Mouse (Mus musculus) midbrain, embryonic 10.5 days (tissue): Measurements from ENCODE around the gene B2m. TPM values are rescaled to one million over a fixed set of nuclear protein-coding genes. Genes with fewer than 3 reads are reported as not detected.

ENCODE experiments used
- DNase-seq: peaks from one replicate; pipeline ENCODE4 v3.0.0-alpha.2; 2017; ENCODE audit warnings: low spot score
- H3K27ac ChIP-seq: fragments of 300-500 bp; sonication (generic); replicated peaks from 2 replicates; pipeline ENCODE4 v1.5.1; 2016; ENCODE audit warnings: mild to moderate bottlenecking
- H3K27me3 ChIP-seq: fragments of 300-500 bp; sonication (generic); 2 replicates; pipeline ENCODE4 v1.6.1; 2016; ENCODE audit warnings: low read depth, mild to moderate bottlenecking; ENCODE audit not compliant: poor library complexity, severe bottlenecking
- H3K36me3 ChIP-seq: fragments of 300-500 bp; sonication (generic); 2 replicates; pipeline ENCODE4 v1.6.1; 2016; ENCODE audit warnings: mild to moderate bottlenecking, moderate library complexity
- H3K4me1 ChIP-seq: fragments of 300-500 bp; sonication (generic); 2 replicates; pipeline ENCODE4 v1.6.1; 2016
- H3K4me3 ChIP-seq: fragments of 300-500 bp; sonication (generic); 2 replicates; pipeline ENCODE4 v1.5.1; 2016; ENCODE audit warnings: mild to moderate bottlenecking, moderate library complexity
- H3K9me3 ChIP-seq: fragments of 300-500 bp; sonication (generic); replicated peaks from 2 replicates; pipeline ENCODE4 v1.6.1; 2016; ENCODE audit warnings: mild to moderate bottlenecking
- WGBS: fragments of 180-500 bp; shearing (Covaris S2); methylation state at CpG from one replicate; pipeline ENCODE4 v1.1.7; 2016; 5-methylcytosine and 5-hydroxymethylcytosine counted together
- polyA plus RNA-seq: library from polyadenylated mRNA; unstranded; fragments of >200 nt; fragmentation: Nextera tagmentation; extraction: Ambion mirVana; gene quantifications from 2 replicates; pipeline ENCODE4 v1.2.1, GENCODE M21; 2016

Gene B2m
- polyA plus RNA-seq, 1 experiment from 2014 or later: 101 TPM

DNA sequence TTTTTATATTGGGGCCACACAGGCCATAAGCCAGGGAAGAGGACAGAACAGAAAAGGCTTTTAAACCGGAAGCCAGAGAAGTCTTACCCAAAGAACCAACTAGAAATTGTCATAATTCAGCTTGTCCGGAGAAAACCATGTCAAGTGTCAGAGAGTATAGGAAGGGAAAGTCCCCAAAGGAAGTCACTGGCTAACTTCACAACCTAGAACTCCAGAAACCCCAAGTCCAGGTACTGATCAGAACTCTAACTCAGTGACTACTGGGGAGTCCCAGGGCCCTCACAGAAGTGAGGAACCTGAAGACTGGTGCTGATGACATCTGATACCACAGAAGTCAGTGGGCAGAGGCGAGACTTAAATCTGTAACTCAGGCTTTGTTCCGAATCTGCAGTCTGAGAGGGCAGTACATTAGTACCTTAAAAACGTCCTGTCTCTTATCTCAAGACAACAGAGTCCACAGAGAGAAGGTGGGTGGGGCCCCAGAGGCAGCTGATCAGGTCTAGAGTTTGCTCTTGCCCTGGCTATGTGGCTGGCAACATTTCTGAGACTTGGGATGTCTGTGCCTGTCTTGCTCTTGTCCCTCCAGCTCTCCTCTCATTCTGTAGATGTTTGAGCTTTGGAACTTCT lies 9.5 kb upstream of the B2m start:
- no peak for DNase-seq
- no peaks in the 10 kb centered on the region for H3K27me3 ChIP-seq
- H3K9me3 ChIP-seq: no peaks in the 10 kb centered on the region
- H3K27ac ChIP-seq: no peak overlapping the region
- 63% methylated on average over 5 of the region's 5 CpGs for WGBS
- no peaks in the 10 kb centered on the region for H3K4me1 ChIP-seq
- no peaks in the 10 kb centered on the region for H3K36me3 ChIP-seq
- H3K4me3 ChIP-seq: no peak overlapping the region

GRCm38 (mm10) chr2:122140815-122141214 lies 6.7 kb upstream of the B2m start:
- H3K36me3 ChIP-seq: no peaks in the 10 kb centered on the region
- H3K27ac ChIP-seq: no peak overlapping the region
- 84% methylated on average over 2 of the region's 2 CpGs for WGBS
- H3K4me3 ChIP-seq: no peak overlapping the region
- H3K27me3 ChIP-seq: no peaks in the 10 kb centered on the region
- H3K9me3 ChIP-seq: no peaks in the 10 kb centered on the region
- no peaks in the 10 kb centered on the region for H3K4me1 ChIP-seq
- no peak for DNase-seq

- DNase-seq: no peak
- Histone ChIP-seq H3K36me3 (no peaks in the 10 kb centered on the region), H3K27me3 (no peaks in the 10 kb centered on the region), H3K9me3 (no peaks in the 10 kb centered on the region), H3K27ac (no peak overlapping the region), H3K4me1 (no peaks in the 10 kb centered on the region), H3K4me3 (no peak overlapping the region)
- WGBS: 72% methylated on average over 5 of the region's 5 CpGs
Measured at GRCm38 (mm10) chr2:122141332-122141967, 6.0 kb upstream of the B2m start.

GRCm38 (mm10) chr2:122143111-122143510 lies 4.4 kb upstream of the B2m start:
- Histone ChIP-seq H3K36me3 (no peaks in the 10 kb centered on the region), H3K9me3 (no peaks in the 10 kb centered on the region), H3K27ac (no peak overlapping the region), H3K4me3 (no peak overlapping the region), H3K4me1 (peaks cover 11% of the 10 kb centered on the region), H3K27me3 (no peaks in the 10 kb centered on the region)
- 91% methylated on average over 3 of the region's 3 CpGs for WGBS
- DNase-seq: no peak

DNA sequence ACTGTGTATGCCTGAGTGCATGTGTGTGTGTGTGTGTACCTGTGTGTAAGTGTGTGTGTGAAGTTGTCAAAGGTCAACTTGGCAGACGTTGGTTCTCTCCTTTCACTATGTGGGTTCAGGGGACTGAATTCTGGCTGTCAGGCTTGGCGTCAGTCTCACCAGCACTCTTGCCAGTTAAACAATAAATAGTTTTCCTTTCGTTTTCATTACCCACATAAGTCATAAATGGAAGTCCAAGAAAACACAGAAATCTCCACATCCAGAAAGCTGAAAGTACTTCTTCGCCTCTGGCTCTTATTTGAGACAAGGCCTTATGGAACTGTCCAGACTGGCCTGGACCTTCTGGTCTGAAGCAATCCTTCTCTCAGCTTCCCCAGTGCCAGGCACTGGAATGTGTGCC lies 1.7 kb upstream of the B2m start:
- Histone ChIP-seq H3K4me1 (peaks cover 19% of the 10 kb centered on the region), H3K4me3 (no peak overlapping the region), H3K9me3 (no peaks in the 10 kb centered on the region), H3K27ac (no peak overlapping the region), H3K36me3 (no peaks in the 10 kb centered on the region), H3K27me3 (peaks cover 14% of the 10 kb centered on the region)
- DNase-seq: no peak
- 75% methylated on average over 4 of the region's 4 CpGs for WGBS

DNA sequence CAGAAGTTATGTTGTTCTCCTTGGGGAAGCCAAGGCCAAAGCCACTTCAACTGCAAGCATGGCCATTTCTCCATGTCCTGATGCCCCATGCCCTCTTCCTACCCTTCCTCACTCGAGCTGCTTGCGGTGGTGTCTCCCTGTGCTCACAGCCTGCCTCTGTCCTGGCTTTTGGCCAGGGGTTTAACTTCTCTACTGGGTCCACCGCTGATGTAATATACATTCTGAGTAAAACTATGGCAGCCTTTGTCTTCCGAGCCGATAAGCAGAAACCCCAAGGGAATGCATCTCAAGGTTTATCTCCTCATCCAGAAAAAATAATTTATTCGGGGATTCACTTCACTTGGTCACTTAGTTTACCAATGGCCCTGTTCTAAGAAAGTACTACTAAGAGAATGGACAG lies 799 bp upstream of the B2m start:
- DNase-seq: no peak
- WGBS: 82% methylated on average over 6 of the region's 6 CpGs
- no peaks in the 10 kb centered on the region for H3K9me3 ChIP-seq
- peaks cover 14% of the 10 kb centered on the region for H3K27me3 ChIP-seq
- peaks cover 19% of the 10 kb centered on the region for H3K4me1 ChIP-seq
- peaks cover 2% of the 10 kb centered on the region; the same call in 1 of the 2 replicates for H3K36me3 ChIP-seq
- H3K4me3 ChIP-seq: no peak overlapping the region
- no peak overlapping the region for H3K27ac ChIP-seq

GRCm38 (mm10) chr2:122148242-122148917 lies 894 bp downstream of the B2m start:
- H3K27ac ChIP-seq: peak overlapping the region; percentile 87
- peaks cover 19% of the 10 kb centered on the region for H3K4me1 ChIP-seq
- peak overlapping the region; percentile 80 for H3K4me3 ChIP-seq
- DNase-seq: no peak
- 41% methylated on average over 18 of the region's 18 CpGs for WGBS
- H3K27me3 ChIP-seq: peaks cover 14% of the 10 kb centered on the region
- no peaks in the 10 kb centered on the region for H3K9me3 ChIP-seq
- peaks cover 10% of the 10 kb centered on the region; the same call in 1 of the 2 replicates for H3K36me3 ChIP-seq

GRCm38 (mm10) chr2:122149316-122149715 lies 1.8 kb downstream of the B2m start:
- H3K27me3 ChIP-seq: peaks cover 14% of the 10 kb centered on the region
- H3K4me3 ChIP-seq: no peak overlapping the region
- no peaks in the 10 kb centered on the region for H3K9me3 ChIP-seq
- no peak for DNase-seq
- peaks cover 14% of the 10 kb centered on the region for H3K36me3 ChIP-seq
- no peak overlapping the region for H3K27ac ChIP-seq
- H3K4me1 ChIP-seq: peaks cover 19% of the 10 kb centered on the region
- 90% methylated on average over 6 of the region's 6 CpGs for WGBS

GRCm38 (mm10) chr2:122149716-122150115 lies 2.2 kb downstream of the B2m start:
- Histone ChIP-seq H3K27me3 (peaks cover 14% of the 10 kb centered on the region), H3K36me3 (peaks cover 18% of the 10 kb centered on the region), H3K27ac (no peak overlapping the region), H3K4me3 (no peak overlapping the region), H3K4me1 (peaks cover 19% of the 10 kb centered on the region), H3K9me3 (no peaks in the 10 kb centered on the region)
- WGBS: 85% methylated on average over 3 of the region's 3 CpGs
- no peak for DNase-seq

DNA sequence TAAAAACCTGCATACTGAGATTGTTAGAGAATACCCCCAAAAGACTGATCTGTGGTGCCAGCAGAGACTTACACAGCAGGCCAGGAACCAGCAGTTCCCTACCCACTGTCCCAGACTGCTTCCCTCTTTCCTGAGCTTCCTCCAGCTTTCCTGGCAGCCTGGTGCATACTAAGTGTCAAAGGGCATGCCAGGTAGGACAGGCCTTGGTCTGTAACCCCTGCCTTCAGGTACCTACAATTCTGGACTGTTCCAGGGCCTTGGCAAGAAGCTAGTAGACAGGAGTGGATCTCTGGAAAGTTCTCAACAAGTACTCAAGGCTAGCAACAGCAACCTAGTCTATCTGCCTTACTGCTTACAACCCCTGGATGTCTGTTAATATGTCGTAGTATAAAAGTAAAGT lies 3.7 kb downstream of the B2m start:
- Histone ChIP-seq H3K27ac (no peak overlapping the region), H3K27me3 (peaks cover 14% of the 10 kb centered on the region)
- 83% methylated on average over 1 of the region's 1 CpGs for WGBS

DNA sequence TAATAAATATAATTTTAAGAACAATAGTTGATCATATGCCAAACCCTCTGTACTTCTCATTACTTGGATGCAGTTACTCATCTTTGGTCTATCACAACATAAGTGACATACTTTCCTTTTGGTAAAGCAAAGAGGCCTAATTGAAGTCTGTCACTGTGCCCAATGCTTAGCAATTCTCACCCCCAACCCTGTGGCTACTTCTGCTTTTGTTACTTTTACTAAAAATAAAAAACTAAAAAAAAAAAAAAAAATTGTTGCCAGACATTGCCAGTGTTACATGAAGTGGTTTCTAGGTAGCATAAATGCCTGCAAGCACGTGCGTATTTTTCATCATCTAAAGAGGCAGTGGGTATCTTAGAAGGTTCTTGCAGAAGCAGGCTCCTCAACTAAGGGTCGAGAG lies 5.4 kb downstream of the B2m start:
- H3K27ac ChIP-seq: no peak overlapping the region
- H3K4me1 ChIP-seq: peaks cover 10% of the 10 kb centered on the region
- 83% methylated on average over 3 of the region's 3 CpGs for WGBS
- no peak overlapping the region for H3K4me3 ChIP-seq
- DNase-seq: no peak
- peaks cover 14% of the 10 kb centered on the region for H3K27me3 ChIP-seq
- no peaks in the 10 kb centered on the region for H3K9me3 ChIP-seq
- H3K36me3 ChIP-seq: peaks cover 25% of the 10 kb centered on the region

More for the DNA sequence above, 3.7 kb downstream of the B2m start:
- Histone ChIP-seq H3K9me3 (no peaks in the 10 kb centered on the region), H3K36me3 (peaks cover 25% of the 10 kb centered on the region), H3K4me3 (no peak overlapping the region), H3K4me1 (peaks cover 19% of the 10 kb centered on the region)
- DNase-seq: no peak

GRCm38 (mm10) chr2:122153681-122154365 lies 6.3 kb downstream of the B2m start:
- peaks cover 8% of the 10 kb centered on the region for H3K4me1 ChIP-seq
- DNase-seq: no peak
- no peaks in the 10 kb centered on the region for H3K9me3 ChIP-seq
- H3K27ac ChIP-seq: no peak overlapping the region
- H3K27me3 ChIP-seq: peaks cover 10% of the 10 kb centered on the region
- WGBS: 76% methylated on average over 7 of the region's 7 CpGs
- no peak overlapping the region for H3K4me3 ChIP-seq
- H3K36me3 ChIP-seq: peaks cover 25% of the 10 kb centered on the region
